Mouse (Mus musculus) retina, postnatal 1 day (tissue): ENCODE results near the gene Itpr3.
A peak's percentile ranks its signal among the peaks of the same experiment; 100 is the strongest.

Experiments
- DNase-seq: peaks from one replicate; pipeline ENCODE4 v3.0.0-alpha.2; 2012

Itpr3 gene

GRCm38 (mm10) chr17:27151411-27151810 is 94.3 kb downstream of the Itpr3 start:
- peak; percentile 49 for DNase-seq

GRCm38 (mm10) chr17:27152976-27153723 is 96.0 kb downstream of the Itpr3 start:
- DNase-seq: peak; percentile 23

DNA sequence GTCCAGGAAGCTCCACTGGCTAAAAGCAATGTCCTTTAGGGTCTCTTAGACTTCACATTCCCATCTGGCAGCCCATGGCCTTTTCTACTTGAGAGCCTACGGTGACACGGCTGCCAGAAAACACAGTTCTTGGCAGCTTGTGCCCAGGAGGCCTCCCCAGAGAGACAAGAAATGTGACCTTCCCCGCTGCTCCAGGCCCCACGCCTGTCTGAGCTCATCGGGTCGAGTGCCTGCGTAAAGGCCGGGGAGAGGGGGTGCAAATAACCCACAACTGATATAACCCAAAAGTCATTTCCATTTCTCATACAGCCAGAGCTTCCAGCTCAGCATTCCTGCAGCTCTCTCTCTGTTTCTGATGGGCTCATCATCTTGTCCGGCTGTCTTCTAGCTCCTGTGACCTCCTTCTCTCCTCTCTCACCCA is 96.7 kb downstream of the Itpr3 start:
- DNase-seq: peak; percentile 70

DNA sequence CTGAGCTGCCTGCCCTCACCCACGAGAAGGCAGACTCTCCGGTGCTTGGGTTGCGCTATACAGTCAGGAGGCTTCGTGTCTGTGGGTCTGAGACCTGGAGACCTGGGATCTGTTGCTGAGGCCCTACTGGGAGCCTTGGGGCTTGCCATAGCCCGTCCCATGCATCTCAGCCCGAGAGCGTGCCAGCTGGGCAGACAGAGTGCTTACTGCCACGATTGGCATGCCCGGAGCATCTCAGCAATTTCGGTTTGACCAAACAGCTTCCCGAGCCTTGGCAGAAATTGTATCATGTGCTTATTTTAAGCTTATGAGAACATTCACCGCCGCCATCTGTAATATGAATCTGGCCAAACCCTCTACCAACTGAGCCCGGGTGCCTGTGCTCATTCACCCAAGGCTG is 97.2 kb downstream of the Itpr3 start:
- DNase-seq: no peak

DNA sequence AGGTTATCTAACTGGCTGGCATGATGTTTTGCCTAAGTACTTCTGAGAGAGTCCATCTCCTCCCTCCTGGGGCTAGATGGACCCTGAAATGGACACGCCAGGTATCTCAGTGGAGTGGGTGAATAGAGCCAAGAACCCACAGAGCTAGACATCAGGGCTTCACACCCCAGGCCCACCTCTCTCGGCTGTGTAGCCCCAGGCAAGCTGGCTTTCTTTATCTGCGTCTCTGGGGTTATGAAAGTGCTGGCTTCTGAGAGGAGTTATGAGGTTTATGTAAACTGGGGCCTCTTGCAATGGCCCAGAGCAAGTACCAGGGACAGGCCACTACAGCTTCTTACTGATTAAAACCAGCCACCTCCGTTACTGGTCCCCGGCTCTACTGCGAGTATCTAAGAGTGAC is 97.8 kb downstream of the Itpr3 start:
- DNase-seq: no peak

DNA sequence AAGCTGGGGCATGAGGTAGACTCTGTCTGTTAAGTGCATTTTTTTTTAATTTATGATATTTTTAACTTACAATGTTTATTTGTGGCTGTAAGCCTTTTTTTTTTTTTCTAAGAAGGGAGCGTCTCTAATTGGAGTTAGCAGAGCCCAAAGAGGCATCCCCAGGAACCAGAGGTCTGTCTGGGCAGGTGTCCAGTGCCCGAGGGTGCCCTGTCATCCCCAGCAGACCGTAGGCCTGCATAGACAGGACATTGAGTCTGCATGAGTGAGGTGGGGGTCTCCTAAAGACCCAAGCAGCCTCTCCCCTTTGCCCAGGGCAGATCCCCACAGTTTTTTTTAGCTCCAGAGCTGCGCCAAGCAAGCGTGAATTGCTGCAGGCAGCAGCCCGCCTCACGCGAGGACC is 98.6 kb downstream of the Itpr3 start:
- DNase-seq: peak; percentile 21

GRCm38 (mm10) chr17:27158439-27158838 is 101.3 kb downstream of the Itpr3 start:
- no peak for DNase-seq

- no peak for DNase-seq
Observed at GRCm38 (mm10) chr17:27159169-27159568, 102.1 kb downstream of the Itpr3 start.

DNA sequence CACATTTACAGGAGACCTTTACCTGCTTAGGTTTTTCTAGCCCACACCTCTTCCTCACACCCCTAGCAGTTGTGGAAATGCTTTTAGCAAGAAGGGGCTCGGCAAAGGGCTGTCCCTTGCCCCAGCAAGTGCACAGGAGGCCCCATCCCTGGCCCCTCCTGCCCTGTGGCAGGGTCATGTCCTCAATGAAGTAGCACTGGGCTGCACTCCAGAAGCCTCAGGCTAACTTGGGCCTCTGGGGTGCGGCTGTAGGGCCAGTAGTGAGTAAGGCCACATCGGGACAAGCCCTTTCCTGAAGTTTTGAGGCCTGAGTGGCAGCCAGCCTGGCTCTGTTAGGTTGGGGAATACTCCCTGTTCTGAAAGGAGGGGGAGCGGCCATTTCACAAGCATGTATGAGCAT is 103.8 kb downstream of the Itpr3 start:
- DNase-seq: no peak

- DNase-seq: peak; percentile 74
Observed at GRCm38 (mm10) chr17:27165054-27165773, 108.1 kb downstream of the Itpr3 start.

- DNase-seq: no peak
Observed at GRCm38 (mm10) chr17:27166901-27167300, 109.8 kb downstream of the Itpr3 start.

GRCm38 (mm10) chr17:27167545-27167944 is 110.4 kb downstream of the Itpr3 start, which contains the start of gene Ip6k3:
Gene Ip6k3 (minus strand): TSS chr17:27167795.
- peak; percentile 29 for DNase-seq

GRCm38 (mm10) chr17:27168569-27168968 is 111.5 kb downstream of the Itpr3 start:
- DNase-seq: no peak

GRCm38 (mm10) chr17:27169952-27170695 is 113.0 kb downstream of the Itpr3 start:
- no peak for DNase-seq

DNA sequence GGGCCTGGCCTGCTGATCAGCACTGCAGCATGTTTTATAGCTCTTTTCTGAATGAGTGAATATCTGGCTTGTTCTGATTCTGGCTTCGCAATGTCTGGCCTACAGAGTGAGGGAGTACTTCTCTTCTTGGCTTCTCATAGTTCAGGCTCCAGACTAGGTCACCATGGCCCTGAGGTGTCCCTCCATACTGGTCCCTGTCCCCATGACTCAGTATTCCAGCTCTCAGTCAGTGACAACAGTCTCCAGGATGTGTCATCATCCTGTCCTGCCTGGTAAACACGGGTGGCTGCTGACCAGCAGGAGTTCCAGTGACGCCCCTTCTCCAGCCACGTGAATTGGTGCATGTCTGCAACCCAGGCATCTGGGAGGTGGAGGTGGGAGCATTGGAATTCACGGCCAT is 114.0 kb downstream of the Itpr3 start:
- no peak for DNase-seq
